Mouse (Mus musculus) adrenal gland (tissue): ENCODE results near the gene Car10.

Experiments
- intact Hi-C: fragments of 180-260 bp; cut with DNase I; formaldehyde crosslinking; loops from one replicate; pipeline ENCODE4 v1.15.1; 2025

Car10 gene

GRCm38 (mm10) chr11:93565756-93566155 lies 467.9 kb downstream of the Car10 start:
- intact Hi-C loops, result no loop called here

GRCm38 (mm10) chr11:93571917-93572641 lies 474.3 kb downstream of the Car10 start:
- intact Hi-C loops, result no loop called here

- intact Hi-C loops, result no loop called here
These were observed 479.6 kb downstream of the Car10 start for GRCm38 (mm10) chr11:93577441-93577840.

- intact Hi-C loops, result no loop called here
These were observed 481.8 kb downstream of the Car10 start for GRCm38 (mm10) chr11:93579626-93580025.

GRCm38 (mm10) chr11:93581326-93581725 lies 483.5 kb downstream of the Car10 start:
- intact Hi-C loops, result no loop called here

- intact Hi-C loops, result no loop called here
These were observed 490.0 kb downstream of the Car10 start for GRCm38 (mm10) chr11:93587788-93588187.

GRCm38 (mm10) chr11:93590652-93591051 lies 492.8 kb downstream of the Car10 start:
- intact Hi-C loops, result no loop called here

GRCm38 (mm10) chr11:93594033-93594432 lies 496.2 kb downstream of the Car10 start:
- intact Hi-C loops, result no loop called here

- intact Hi-C loops, result no loop called here
These were observed 500.3 kb downstream of the Car10 start for GRCm38 (mm10) chr11:93598175-93598574.

GRCm38 (mm10) chr11:93599755-93600154 lies 501.9 kb downstream of the Car10 start:
- intact Hi-C loops, result no loop called here

GRCm38 (mm10) chr11:93603575-93603974 lies 505.7 kb downstream of the Car10 start:
- intact Hi-C loops, result no loop called here

- intact Hi-C loops, result no loop called here
These were observed 509.3 kb downstream of the Car10 start for GRCm38 (mm10) chr11:93607111-93607510.

- intact Hi-C loops, result no loop called here
These were observed 510.9 kb downstream of the Car10 start for GRCm38 (mm10) chr11:93608716-93609115.

- intact Hi-C loops, result no loop called here
These were observed 514.2 kb downstream of the Car10 start for GRCm38 (mm10) chr11:93612071-93612470.

- intact Hi-C loops, result no loop called here
These were observed 517.0 kb downstream of the Car10 start for GRCm38 (mm10) chr11:93614851-93615250.

- intact Hi-C loops, result no loop called here
These were observed 525.8 kb downstream of the Car10 start for GRCm38 (mm10) chr11:93623605-93624004.

GRCm38 (mm10) chr11:93639410-93639809 lies 541.6 kb downstream of the Car10 start:
- intact Hi-C loops, result no loop called here

GRCm38 (mm10) chr11:93640954-93641353 lies 543.1 kb downstream of the Car10 start:
- intact Hi-C loops, result no loop called here

GRCm38 (mm10) chr11:93642331-93642730 lies 544.5 kb downstream of the Car10 start:
- intact Hi-C loops, result no loop called here

GRCm38 (mm10) chr11:93643006-93643405 lies 545.2 kb downstream of the Car10 start:
- intact Hi-C loops, result no loop called here

- intact Hi-C loops, result no loop called here
These were observed 545.6 kb downstream of the Car10 start for GRCm38 (mm10) chr11:93643436-93643835.

- intact Hi-C loops, result no loop called here
These were observed 548.4 kb downstream of the Car10 start for GRCm38 (mm10) chr11:93646216-93646615.
